Mouse (Mus musculus) spleen, adult 2 months (tissue): ENCODE results near the gene Nell1.

ENCODE experiments used
- CTCF ChIP-seq: fragments of 200-500 bp; IDR thresholded peaks from 2 replicates; pipeline ENCODE4 v1.5.1; 2011; ENCODE audit warnings: mild to moderate bottlenecking, inconsistent platforms; ENCODE audit not compliant: insufficient read depth, insufficient read length, insufficient replicate concordance; ENCODE audit errors: extremely low read depth
- POLR2A ChIP-seq: fragments of 200-500 bp; IDR thresholded peaks from 2 replicates; pipeline ENCODE4 v1.6.1; 2011; ENCODE audit warnings: low read depth, low read length, inconsistent platforms

DNA sequence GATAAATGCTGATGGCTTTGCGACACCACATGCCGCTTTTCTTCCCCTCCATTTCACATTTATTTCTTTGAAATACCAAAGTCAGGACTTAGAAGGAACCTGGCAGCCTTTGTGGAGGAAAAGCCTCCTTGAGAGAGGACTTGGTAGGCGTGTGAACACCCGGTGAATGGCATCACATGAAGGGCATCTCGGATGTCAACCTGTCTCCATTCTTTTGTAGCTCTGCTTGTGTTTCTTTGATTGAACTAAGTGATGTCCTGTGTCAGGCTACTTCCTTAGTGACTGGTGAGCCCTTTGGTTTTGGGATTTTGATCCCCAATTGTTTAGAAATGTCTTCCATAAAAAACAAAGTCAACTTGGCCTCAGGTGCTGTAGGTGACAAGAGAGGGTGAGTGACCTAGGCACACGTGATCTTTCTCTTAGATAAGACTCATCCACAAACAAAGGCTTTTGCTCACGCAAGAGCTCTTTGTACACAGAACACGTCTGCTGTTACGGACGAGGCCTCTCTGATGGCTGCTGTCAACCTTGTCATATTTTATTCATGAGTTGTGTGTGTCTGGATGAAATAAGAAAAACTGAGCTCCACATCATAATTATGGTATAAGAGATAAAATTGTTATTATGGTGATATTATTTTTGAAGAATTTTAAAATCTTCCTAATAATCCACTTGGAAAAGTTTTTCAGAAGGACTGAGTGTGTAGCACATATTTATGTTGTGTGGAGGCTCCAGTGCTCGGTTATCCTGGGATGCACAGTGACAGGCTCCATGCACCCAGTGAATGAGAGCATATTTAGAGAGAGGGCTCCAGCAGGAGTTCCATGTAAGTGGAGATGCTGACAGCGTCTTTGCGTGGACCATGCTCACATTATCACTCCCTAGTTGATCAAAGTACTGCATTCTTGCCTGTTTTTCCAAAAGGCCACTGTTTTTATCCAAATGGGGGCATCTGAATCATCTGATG is 60.8 kb downstream of the Nell1 start:
- TF ChIP-seq POLR2A (no peak), CTCF (no peak)
